Mouse (Mus musculus) thymus, postnatal 0 days (tissue): ENCODE results near the gene Itgad. TPM values are rescaled to one million over a fixed set of nuclear protein-coding genes. Genes with fewer than 3 reads are reported as not detected.

Experiments used
- DNase-seq: peaks from one replicate; pipeline ENCODE4 v3.0.0-alpha.2; 2015; ENCODE audit warnings: low spot score
- polyA plus RNA-seq: library from polyadenylated mRNA; unstranded; fragments of >200 nt; fragmentation: Nextera tagmentation; extraction: Ambion mirVana; gene quantifications from 2 replicates; pipeline ENCODE4 v1.2.1, GENCODE M21; 2015

The Itgad gene
- polyA plus RNA-seq, 1 experiment from 2014 or later, result 1.9 TPM

DNA sequence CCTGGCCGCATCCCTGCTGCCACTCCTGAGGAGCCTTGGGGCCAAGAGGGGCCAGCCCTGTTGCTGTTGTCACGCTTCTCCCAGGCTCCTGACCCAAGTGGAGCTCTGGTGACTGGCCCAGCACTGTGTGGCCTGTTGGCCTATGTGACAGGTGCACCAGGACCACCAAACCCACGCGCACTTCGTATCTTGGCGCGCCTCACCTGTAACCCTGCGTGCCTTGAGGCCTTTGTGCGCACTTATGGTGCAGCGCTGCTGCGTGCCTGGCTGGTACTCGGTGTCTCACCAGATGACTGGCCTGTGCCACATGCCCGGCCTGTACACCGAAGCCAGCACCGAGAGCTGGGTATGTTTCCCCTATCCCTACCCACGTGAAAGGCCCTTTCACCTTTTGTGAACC lies 88.2 kb downstream of the Itgad start:
- DNase-seq, result no peak

- no peak for DNase-seq
Observed at GRCm38 (mm10) chr7:128243921-128244320, 89.7 kb downstream of the Itgad start.

DNA sequence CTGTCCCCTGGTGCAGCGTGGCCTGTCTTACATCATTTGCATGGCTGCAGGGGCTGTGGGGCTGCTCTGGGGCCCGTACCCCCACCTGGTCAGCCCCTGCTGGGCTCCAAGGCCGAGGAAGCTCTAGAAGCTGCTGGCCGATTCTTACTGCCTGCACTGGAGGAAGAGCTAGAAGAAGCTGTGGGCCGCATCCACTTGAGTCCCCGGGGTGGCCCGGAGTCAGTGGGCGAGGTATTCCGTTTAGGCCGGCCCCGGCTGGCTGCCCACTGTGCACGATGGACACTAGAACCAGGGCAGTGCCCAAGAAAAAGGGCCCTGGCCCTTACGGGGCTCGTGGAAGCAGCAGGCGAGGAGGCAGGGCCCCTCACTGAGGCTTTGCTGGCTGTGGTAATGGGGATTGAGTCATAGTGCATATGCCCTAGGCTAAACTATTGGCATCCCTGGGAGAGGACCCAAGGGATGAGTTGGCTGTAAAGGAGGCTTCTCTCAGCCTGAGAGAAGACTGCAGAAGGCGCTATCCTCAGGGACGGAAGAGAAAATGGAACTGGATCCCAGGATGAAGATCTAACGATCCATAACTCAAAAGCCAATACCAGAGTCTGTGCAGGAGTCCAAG lies 90.3 kb downstream of the Itgad start:
- DNase-seq, result no peak

- no peak for DNase-seq
Observed at GRCm38 (mm10) chr7:128245547-128245946, 91.4 kb downstream of the Itgad start.

DNA sequence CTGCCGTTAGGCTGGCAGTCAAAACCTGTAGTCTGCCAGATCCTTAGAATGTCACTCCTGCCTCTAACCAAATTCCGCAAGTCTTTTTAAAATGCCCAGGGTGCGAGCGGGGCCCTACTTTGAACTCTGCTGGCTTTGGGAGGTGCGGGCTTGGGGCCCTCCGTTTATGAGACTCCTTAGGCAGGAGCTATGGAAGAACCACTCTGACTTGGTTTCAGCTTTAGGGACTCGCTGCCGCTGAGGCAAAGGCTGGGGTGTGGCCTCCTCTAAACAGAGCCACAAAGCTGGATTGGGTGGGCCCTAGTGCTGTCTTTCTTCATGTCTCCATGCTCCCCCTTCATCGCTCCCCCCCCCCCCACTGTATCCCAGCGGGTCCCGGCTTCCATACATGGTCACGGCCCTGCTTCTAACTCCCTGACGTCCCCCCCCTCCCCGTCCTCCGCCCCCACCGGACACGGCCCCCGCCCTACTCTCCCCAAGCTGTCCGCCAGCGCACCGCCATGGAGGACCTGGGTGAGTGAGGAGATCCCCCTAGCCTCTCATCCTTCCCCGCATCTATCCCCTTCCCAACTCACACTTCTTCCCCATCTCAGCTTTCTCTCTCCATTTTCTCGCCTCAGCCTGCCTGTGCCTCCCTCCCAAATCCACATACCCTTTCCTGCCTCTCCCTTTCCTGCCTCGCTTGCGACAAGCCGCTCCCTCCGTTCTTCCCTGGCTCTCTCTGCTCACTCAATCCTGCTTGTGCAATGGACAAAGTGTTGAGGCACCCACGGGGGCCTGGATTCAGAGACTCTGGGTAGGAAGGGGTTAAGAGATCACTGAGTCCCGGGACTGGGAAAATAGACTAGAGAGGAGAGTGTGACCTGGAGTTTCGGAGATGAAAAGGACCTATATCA lies 92.6 kb downstream of the Itgad start, which contains the start of gene Tgfb1i1:
Gene Tgfb1i1, plus strand, starts transcription at position 317 of the 896 bp plus-strand sequence.
- peak; percentile 10 for DNase-seq

DNA sequence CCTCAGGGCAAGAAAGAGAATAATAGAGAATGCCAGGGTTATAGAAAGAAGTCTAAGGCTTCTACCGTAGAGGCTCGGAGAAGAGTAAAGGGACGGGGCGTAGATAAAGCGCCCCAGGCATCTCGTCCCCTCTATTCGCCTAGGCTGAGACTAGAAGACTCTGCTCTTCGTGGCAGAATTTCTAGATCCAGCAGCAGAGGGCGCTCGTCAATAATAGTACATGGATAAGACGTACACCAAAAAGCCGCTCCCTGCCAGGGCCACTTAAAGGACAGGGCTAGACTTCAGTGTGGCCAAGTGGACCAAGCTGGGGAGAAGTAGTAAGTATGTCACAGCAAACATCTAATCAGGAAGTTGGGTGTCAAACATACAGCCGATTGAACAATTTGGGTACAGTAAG lies 93.3 kb downstream of the Itgad start:
- peak; percentile 82 for DNase-seq

GRCm38 (mm10) chr7:128248081-128249042 lies 94.2 kb downstream of the Itgad start:
- DNase-seq, result no peak

GRCm38 (mm10) chr7:128249998-128250397 lies 95.8 kb downstream of the Itgad start:
- no peak for DNase-seq

DNA sequence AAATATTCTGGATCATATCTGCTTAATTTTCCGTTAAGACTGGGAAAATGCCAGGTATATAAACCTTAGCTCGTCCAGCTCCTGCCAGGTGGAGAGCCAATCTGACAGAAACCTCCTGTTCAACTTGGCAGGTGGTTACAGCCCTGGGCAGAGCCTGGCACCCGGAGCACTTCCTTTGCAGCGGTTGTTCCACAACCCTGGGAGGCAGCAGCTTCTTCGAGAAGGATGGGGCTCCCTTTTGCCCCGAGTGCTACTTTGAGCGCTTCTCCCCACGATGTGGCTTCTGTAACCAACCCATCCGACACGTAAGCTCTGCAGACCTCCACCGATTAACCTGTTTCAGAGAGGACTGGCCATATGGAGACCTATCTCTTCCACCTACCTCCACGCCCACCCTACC lies 97.8 kb downstream of the Itgad start:
- peak; percentile 30 for DNase-seq

- DNase-seq, result peak; percentile 90
Observed at GRCm38 (mm10) chr7:128252609-128253008, 98.4 kb downstream of the Itgad start.

DNA sequence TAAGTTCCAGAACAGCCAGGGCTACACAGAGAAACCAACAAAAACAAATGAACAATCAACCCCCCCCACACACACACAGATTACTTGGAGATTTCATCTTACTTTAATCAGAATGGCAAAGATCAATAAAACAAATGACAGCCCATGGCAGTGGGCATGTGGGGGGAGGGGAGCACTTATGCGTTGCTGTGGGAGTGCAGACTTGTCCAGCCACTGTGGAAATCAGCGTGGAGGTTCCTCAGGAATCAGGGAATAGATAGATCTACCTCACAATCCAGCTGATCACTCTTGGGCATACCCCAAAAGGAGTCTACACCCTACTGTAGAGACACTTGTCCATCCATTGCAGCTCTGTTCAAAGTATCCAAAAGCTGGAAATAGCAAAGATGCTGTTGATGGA lies 100.8 kb downstream of the Itgad start:
- no peak for DNase-seq

DNA sequence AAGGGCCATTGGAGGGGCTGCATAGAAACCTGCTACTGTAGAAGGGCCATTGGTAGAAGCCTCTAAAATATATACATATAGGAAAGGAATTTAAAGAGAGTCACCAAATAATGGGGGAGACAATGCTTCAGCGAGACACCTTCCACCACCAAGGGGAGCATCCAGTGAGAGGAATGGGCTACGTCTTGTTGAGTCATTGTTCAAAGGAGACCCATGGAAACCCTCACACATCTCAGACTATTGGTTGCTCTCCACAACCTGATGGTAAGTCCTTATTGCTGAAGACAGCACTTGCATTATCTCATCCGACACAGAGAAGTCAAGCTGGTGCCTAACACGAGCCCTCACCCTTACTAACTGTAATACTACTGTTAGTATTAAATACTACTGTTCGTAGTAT lies 101.6 kb downstream of the Itgad start:
- DNase-seq, result no peak

DNA sequence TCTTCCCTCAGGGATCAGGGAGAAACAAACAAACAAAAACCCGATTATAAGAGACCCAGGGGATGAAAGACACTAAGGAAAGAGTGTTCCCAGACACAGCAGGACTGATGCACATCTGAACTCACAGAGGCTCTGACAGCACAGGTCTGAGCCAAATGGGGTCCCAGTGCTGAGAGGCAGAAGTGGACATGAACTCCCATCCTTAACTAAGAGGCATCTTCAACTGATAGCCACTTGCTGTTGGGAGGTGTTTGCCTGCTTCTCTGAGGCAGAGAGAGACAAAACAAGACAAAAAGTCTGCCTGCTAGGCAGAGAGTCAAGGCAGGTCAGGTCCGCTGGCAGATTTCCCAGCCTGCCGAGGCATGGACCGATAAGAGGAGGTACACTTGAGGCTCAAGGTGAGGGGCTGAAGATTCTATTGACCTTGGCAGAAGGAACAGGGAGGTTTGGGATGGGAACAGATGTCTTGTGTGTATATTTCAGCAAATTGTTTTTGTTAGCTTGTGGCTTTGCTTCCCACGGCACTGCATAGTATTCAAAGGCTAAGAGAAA lies 102.7 kb downstream of the Itgad start:
- no peak for DNase-seq

- no peak for DNase-seq
Observed at GRCm38 (mm10) chr7:128265411-128265810, 111.2 kb downstream of the Itgad start, which contains the start of gene Slc5a2. TSS of gene Slc5a2 (plus strand) at chr7:128265657.

GRCm38 (mm10) chr7:128266056-128266455 lies 111.9 kb downstream of the Itgad start:
- no peak for DNase-seq

DNA sequence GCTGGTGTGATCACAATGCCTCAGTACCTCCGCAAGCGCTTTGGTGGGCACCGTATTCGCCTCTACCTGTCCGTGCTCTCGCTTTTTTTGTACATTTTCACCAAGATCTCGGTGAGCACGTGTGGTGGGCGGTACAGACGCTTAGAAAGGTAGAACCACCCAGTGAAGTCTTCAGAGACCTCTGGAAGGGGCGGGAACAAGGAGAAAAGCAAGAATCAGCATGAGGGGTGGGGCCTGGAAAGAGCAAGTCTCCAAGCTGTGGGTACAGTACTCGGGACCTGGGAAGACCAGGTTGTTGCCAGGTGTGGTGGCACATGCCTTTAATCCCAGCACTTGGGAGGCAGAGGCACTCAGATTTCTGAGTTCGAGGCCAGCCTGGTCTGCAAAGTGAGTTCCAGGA lies 113.2 kb downstream of the Itgad start:
- no peak for DNase-seq

DNA sequence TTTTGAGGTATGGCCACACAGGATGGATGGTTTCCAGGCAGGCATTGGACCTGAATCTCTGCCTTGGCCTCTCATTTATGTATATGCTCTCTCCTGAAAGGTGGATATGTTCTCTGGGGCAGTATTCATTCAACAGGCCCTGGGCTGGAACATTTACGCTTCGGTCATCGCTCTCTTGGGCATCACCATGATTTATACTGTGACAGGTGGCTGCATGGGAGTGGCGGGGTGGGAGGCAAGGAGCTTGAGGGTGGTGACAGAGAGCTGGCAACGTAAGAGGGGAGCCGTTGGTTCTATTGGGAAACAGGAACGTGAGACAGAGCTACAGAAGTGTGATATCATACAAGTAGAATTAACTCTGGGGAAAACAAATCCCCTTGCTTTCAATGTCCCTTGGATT lies 113.6 kb downstream of the Itgad start:
- DNase-seq, result no peak

DNA sequence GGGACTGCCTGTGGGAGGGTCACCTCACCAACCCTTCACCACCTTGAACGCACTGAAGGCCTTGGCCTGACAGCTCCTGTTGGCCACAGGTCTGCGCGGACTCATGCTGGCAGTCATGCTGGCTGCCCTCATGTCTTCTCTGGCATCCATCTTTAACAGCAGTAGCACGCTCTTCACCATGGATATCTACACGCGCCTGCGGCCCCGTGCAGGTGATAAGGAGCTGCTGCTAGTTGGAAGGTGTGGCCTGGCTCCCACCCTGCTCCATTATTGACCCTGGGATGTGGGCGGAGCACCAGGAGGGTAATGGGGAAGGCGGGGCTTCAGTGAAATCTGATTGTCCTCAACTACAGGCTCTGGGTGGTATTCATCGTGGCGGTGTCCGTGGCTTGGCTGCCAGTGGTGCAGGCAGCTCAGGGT lies 116.3 kb downstream of the Itgad start:
- no peak for DNase-seq

DNA sequence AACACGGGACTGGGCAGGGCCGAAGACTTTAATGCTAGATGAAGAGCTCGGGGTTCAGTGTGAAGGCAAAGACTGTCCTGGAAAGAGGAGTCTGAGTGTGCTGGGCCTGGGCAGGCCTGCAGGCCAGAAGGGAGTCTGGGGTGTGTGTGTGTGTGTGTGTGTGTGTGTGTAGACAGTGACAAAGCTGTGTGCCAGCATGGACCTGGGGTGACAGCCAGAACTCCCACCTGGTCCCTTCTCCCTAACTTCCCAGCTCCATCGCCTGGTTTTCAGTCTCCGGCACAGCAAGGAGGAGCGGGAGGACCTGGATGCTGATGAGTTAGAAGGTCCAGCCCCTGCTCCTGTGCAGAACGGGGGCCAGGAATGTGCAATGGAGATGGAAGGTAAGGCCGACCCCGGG lies 117.3 kb downstream of the Itgad start:
- no peak for DNase-seq
